Mouse (Mus musculus) cerebellum, adult 2 months (tissue): ENCODE measurements at regions not wholly inside any gene's neighbourhood (a gene's known extent, or its start where the extent isn't known, plus 50 kb on each side); places are given as distances from the start of the nearest gene placed in this dataset.

Experiments
- DNase-seq, 2 experiments: peaks; one replicate each; pipeline ENCODE4 v3.0.0; 2021
- H3K27ac ChIP-seq: fragments of 200-500 bp; 2 replicates; pipeline ENCODE4 v1.5.1; 2012; ENCODE audit warnings: low read length, control low read depth, inconsistent platforms; ENCODE audit not compliant: insufficient read depth
- H3K27me3 ChIP-seq: fragments of 200-500 bp; 2 replicates; pipeline ENCODE4 v1.6.1; 2012; ENCODE audit warnings: inconsistent platforms, mild to moderate bottlenecking, low read length, moderate library complexity; ENCODE audit not compliant: control insufficient read depth, insufficient read depth
- H3K4me1 ChIP-seq: fragments of 200-500 bp; 2 replicates; pipeline ENCODE4 v1.6.1; 2011; ENCODE audit warnings: low read length; ENCODE audit not compliant: control insufficient read depth, insufficient read depth
- H3K4me3 ChIP-seq: fragments of 200-500 bp; replicated peaks from 2 replicates; pipeline ENCODE3; 2011; ENCODE audit warnings: mild to moderate bottlenecking, low read depth, low read length, control low read depth; ENCODE audit not compliant: insufficient read depth
- CTCF ChIP-seq: fragments of 200-500 bp; IDR thresholded peaks from 2 replicates; pipeline ENCODE4 v1.5.1; 2011; ENCODE audit warnings: low read depth, mild to moderate bottlenecking, control low read depth, low read length, moderate library complexity, borderline replicate concordance; ENCODE audit not compliant: insufficient read depth
- POLR2A ChIP-seq: fragments of 200-500 bp; IDR thresholded peaks from 2 replicates; pipeline ENCODE4 v1.6.1; 2011; ENCODE audit warnings: low read length, control low read depth, borderline replicate concordance; ENCODE audit not compliant: insufficient read depth
- WGBS: fragments of 180-500 bp; shearing (Covaris S2); methylation state at CpG from one replicate; pipeline ENCODE4 v1.1.7; 2018; 5-methylcytosine and 5-hydroxymethylcytosine counted together

DNA sequence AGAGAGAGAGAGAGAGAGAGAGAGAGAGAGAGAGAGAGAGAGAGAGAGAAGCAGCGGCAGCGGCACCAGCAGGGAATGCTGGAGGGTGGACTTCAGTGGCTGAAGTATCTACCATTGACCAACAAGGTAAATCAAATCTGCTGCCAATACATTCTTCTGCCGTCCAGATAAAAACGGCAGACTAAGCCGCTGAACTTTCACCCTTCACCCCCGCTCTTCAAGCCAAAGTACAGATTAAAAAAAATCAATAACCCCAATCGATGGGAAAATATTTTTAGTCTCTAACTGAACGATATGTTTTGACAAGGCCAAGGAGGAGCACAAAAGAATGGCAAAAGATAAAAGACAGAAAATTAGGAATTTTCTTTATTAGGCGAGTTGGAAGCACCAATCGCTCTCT is 205.3 kb upstream of the Onecut1 start:
- Histone ChIP-seq H3K4me1 (no peaks in the 10 kb centered on the region), H3K27ac (no peak overlapping the region), H3K27me3 (no peaks in the 10 kb centered on the region), H3K4me3 (no peak overlapping the region)
- TF ChIP-seq POLR2A (no peak), CTCF (no peak)
- 65% methylated on average over 10 of the region's 10 CpGs for WGBS
- DNase-seq: no peak

DNA sequence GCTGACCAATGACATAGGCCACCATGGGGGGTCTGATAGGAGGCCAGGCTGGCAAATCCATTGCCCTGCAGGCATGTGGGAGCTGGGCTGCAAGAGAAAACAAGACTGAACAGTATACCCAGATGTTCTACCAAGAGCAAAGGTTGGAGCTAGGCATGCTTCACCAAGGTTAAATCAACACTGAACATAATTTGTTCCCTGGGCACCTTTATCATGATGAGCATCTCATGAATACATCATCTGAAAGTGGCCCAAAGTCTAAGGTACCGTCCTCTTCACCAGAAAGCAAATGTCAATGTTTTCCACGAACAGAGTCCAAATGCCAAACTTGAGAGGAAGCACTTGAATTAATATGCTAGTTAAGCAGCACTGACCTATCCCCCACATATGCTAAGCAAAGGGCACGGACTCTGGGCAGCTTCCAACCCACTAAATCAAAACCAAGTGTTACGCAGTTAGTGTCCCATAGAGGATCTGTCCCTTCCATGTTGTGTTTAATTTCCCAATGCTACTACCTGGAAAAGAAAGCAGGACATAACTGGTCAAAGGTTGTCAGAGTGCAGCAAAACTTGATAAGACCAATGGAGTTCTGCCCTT is 190.3 kb upstream of the Onecut1 start:
- Histone ChIP-seq H3K27ac (no peak overlapping the region), H3K4me3 (no peak overlapping the region), H3K4me1 (no peaks in the 10 kb centered on the region), H3K27me3 (no peaks in the 10 kb centered on the region)
- TF ChIP-seq POLR2A (no peak), CTCF (no peak)
- DNase-seq: no peak
- 89% methylated on average over 4 of the region's 4 CpGs for WGBS

DNA sequence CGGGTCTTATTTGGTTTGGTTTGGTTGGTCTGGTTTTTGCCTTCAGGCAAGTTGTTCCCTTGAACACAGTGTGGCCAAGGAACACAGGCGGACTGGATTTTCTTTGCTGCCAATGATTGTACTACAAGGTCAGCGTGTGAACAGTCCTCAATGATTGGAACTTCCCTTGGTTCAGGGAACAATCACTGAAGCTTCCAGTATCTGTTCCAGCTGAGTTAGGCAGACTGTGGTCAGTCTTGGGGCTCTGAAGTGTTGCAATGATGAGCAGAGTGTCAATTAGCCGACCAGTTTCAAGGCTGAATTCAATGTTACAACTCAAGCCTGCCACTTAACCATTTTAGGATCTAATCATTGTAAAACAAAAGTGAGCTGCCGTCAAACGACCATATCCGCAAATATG is 189.5 kb upstream of the Onecut1 start:
- no peak overlapping the region for H3K4me3 ChIP-seq
- TF ChIP-seq CTCF (no peak), POLR2A (no peak)
- 94% methylated on average over 7 of the region's 7 CpGs for WGBS
- no peak for DNase-seq
- H3K27ac ChIP-seq: no peak overlapping the region
- H3K27me3 ChIP-seq: no peaks in the 10 kb centered on the region
- H3K4me1 ChIP-seq: no peaks in the 10 kb centered on the region

DNA sequence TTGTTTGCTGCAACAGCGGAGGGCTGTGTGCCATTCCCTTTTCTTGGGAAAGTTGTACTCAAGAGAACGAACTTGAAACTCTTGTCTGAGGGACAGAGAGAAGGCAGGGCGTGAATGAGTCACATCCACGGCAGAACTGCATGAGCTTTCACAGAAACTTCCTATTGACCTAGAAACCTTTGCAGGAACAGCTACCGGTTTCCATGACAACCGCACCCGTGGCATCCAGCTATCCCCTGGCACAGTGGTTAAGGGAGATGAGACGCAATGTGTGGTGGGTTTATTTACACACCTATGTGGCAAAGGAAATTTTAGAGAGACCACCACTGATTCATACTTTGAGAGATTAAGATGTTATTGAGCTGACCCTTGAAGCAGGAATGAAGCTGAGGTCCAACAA is 163.5 kb upstream of the Onecut1 start:
- no peaks in the 10 kb centered on the region for H3K27me3 ChIP-seq
- no peaks in the 10 kb centered on the region for H3K4me1 ChIP-seq
- no peak overlapping the region for H3K4me3 ChIP-seq
- H3K27ac ChIP-seq: no peak overlapping the region
- no peak for TF ChIP-seq POLR2A
- no peak for TF ChIP-seq CTCF
- 56% methylated on average over 8 of the region's 8 CpGs for WGBS
- DNase-seq: no peak

DNA sequence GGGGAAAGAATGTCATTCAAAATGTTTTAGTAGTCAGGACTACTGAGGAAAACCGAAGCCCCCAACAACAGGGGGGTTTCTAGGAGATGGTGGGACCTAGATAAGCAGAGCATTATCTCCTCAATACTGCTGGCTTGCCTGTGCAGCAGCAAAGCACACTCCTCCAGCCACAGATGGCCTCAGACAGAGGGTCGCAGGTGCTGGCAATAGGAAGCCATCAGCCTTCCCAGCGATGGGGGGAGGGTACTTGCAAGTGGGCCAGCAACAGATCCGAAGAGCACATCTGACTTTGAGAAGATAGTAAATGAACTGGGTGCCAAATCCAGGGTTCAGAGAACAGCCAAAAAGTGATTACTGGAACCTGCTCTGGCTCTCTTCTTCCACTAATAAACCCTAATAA is 156.0 kb upstream of the Onecut1 start:
- no peak overlapping the region for H3K4me3 ChIP-seq
- WGBS: 12% methylated on average over 4 of the region's 4 CpGs
- H3K4me1 ChIP-seq: no peaks in the 10 kb centered on the region
- H3K27ac ChIP-seq: no peak overlapping the region
- no peak for TF ChIP-seq POLR2A
- TF ChIP-seq CTCF: no peak
- DNase-seq: no peak
- no peaks in the 10 kb centered on the region for H3K27me3 ChIP-seq

DNA sequence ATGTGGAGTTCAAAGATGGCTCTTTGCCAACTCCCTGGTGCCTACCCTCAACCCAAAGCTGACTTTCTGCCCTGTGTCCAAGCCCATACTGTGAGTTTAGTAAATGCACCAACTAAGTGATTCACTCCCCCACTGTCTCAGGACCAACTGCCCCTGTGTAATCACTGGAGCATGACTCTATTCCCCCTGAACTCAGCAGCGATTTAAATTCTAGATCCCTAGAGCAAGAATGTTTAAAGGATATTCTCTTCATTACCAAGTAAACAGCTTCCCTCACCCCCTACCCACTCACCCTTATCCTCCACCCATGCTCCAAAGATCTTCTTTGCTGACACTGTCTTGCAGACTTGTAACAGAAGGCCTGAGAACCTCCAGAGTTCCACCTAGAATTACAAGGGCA is 154.1 kb upstream of the Onecut1 start:
- Histone ChIP-seq H3K4me1 (no peaks in the 10 kb centered on the region), H3K27me3 (no peaks in the 10 kb centered on the region), H3K4me3 (no peak overlapping the region), H3K27ac (no peak overlapping the region)
- DNase-seq: no peak
- WGBS: 14% methylated on average over 1 of the region's 1 CpGs
- TF ChIP-seq CTCF (no peak), POLR2A (no peak)

DNA sequence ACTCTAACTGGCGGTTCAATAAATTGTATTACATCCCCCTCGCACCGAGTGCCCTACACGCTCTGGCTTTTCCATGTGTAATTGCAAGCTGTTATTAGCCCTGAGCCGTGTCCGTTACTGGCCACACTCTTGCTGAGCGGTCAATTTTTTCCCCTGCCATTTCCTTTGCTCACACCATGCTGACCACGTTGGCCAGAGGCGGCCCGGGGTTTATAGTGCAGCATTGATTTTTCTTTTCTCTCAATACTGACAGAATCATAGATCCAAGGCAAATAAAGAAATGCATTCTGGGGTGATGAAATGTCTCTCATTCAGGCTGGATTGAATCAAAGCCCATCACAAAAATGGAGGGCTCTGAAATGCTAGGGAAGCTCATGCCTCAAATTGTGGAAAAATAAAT is 150.0 kb upstream of the Onecut1 start:
- Histone ChIP-seq H3K27ac (no peak overlapping the region), H3K27me3 (no peaks in the 10 kb centered on the region), H3K4me3 (no peak overlapping the region), H3K4me1 (no peaks in the 10 kb centered on the region)
- WGBS: 91% methylated on average over 10 of the region's 10 CpGs
- no peak for DNase-seq
- no peak for TF ChIP-seq POLR2A
- TF ChIP-seq CTCF: no peak

DNA sequence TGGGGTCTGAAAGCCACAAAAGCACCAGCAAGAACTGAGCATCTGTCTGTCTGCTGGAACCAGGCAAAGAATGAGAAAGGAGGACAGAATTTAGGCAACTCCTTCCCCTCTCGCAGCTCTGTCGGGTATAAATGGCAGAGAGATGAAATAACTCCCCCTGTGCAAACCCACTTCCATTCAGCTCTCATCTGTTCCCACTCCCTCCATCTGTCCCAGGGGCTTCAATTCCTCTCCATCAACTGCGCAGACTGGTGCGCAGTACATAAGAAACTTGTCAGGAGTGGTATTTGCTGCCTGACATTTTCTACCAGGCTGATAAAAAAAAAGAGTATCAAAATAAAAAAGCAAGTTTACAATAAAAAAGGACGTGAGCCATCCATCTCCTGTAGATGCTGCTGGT is 129.3 kb upstream of the Onecut1 start:
- no peak for TF ChIP-seq POLR2A
- TF ChIP-seq CTCF: no peak
- Histone ChIP-seq H3K4me1 (no peaks in the 10 kb centered on the region), H3K27me3 (no peaks in the 10 kb centered on the region; the same call in 1 of the 2 replicates), H3K27ac (no peak overlapping the region), H3K4me3 (no peak overlapping the region)
- 85% methylated on average over 5 of the region's 5 CpGs for WGBS
- DNase-seq: no peak
